Mouse (Mus musculus): ENCODE measurements around the gene Rabgap1l.

DNA sequence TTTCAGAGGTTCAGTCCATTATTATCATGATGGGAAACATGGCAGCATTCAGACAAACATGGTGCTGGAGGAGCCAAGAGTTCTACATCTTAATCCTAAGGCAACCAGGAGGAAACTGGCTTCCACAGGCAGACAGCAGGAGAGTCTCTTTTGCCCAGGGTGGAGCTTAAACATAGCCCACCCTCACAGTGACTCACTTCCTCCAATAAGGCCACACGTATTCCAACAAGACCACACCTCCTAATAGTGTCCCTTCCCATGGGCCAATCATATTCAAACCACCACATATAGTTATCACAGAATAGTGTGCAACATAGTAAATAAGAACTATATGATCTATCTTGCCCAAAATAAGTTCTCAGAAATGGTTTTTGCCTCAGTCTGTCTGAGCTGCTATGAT is 41.4 kb upstream of the Rabgap1l start:
- TF ChIP-seq CTCF (IDR thresholded peaks at IDR 0.05; ENCODE audit: low read depth, low read length) (no peak), POLR2A (IDR thresholded peaks at IDR 0.05; ENCODE audit: borderline replicate concordance, low read depth, low read length) (no peak)
